In the genomic region with DNA sequence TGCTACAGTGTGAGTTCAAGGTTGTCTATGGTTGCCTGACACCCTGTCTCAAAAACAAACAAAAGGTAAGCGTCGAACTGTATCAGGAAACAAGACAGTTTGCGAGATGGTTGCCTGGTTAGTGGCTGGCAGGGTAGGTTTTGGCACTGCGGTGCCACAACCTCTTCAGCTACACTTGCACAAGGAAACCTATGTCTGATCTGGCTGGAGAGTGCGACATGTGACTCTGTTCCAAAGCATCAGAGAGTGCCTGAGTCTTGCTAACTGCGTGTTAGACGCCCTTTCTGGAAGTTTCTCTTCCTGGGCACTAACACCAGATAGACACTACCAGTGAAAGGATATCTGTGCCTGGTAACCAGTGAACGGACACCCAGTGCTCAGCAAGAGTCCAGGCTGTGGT, we compare ENCODE assay signal across 15 mouse cellular contexts.
DNase-seq lines count a peak whose midpoint lies in the region; ATAC-seq lines count a peak whose summit lies in the region.
"Had no signal": no experiment of that assay in that cellular context is flagged by ENCODE, and none has a peak within 500 bp of the region (broad histone marks: within the 10 kb centered on the region; RNA-seq: fewer than 3 reads in every experiment).

No protein-coding gene starts in this region.

- H3K4me3 ChIP-seq in midbrain, embryonic 11.5 days (ENCODE audit: low read depth, low read length): no peak overlapping the region
- no peak overlapping the region for H3K4me3 ChIP-seq in midbrain, embryonic 14.5 days (replicated peaks; ENCODE audit: low read depth, low read length)
- H3K4me3 ChIP-seq in intestine, embryonic 16.5 days (ENCODE audit: low read length): no peak overlapping the region
- no peak overlapping the region for H3K4me3 ChIP-seq in forebrain, embryonic 15.5 days
- H3K4me3 ChIP-seq: heart, embryonic 12.5 days; layer of hippocampus, adult 2 months had no signal

- no peak overlapping the region for H3K4me2 ChIP-seq in midbrain, embryonic 11.5 days
- no peak overlapping the region for H3K4me2 ChIP-seq in midbrain, embryonic 14.5 days (ENCODE audit: low read length)
- 0 out of 2 replicates have a peak overlapping the region, but pooled peaks have one; percentile 35 for H3K4me2 ChIP-seq in intestine, embryonic 16.5 days (ENCODE audit: low read depth, low read length)
- H3K4me2 ChIP-seq in forebrain, embryonic 15.5 days (replicated peaks): no peak overlapping the region
- H3K4me2 ChIP-seq: heart, embryonic 12.5 days had no signal

- H3K27me3 ChIP-seq in midbrain, embryonic 11.5 days (ENCODE audit: control insufficient read depth, insufficient read depth, low read length): no peaks in the 10 kb centered on the region
- H3K27me3 ChIP-seq in midbrain, embryonic 14.5 days (ENCODE audit: control insufficient read depth, insufficient read depth, low read length): no peaks in the 10 kb centered on the region
- no peaks in the 10 kb centered on the region for H3K27me3 ChIP-seq in intestine, embryonic 16.5 days (replicated peaks; ENCODE audit: control insufficient read depth, insufficient read depth, low read length)
- no peaks in the 10 kb centered on the region for H3K27me3 ChIP-seq in forebrain, embryonic 15.5 days
- H3K27me3 ChIP-seq: heart, embryonic 12.5 days had no signal

- no peaks in the 10 kb centered on the region for H3K9me3 ChIP-seq in midbrain, embryonic 11.5 days (ENCODE audit: control insufficient read depth, low read length)
- no peaks in the 10 kb centered on the region for H3K9me3 ChIP-seq in midbrain, embryonic 14.5 days (ENCODE audit: control insufficient read depth, low read length)
- H3K9me3 ChIP-seq in intestine, embryonic 16.5 days (ENCODE audit: control insufficient read depth, low read length): no peaks in the 10 kb centered on the region
- H3K9me3 ChIP-seq in forebrain, embryonic 15.5 days: no peaks in the 10 kb centered on the region
- H3K9me3 ChIP-seq: forebrain, embryonic 10.5 days; heart, embryonic 12.5 days had no signal

- peaks cover 6% of the 10 kb centered on the region for H3K4me1 ChIP-seq in midbrain, embryonic 11.5 days (ENCODE audit: control insufficient read depth, insufficient read depth, low read length)
- H3K4me1 ChIP-seq in midbrain, embryonic 14.5 days (ENCODE audit: control insufficient read depth, insufficient read depth, low read length): peaks cover 2% of the 10 kb centered on the region
- H3K4me1 ChIP-seq in intestine, embryonic 16.5 days (ENCODE audit: control insufficient read depth, insufficient read depth, low read length): peaks cover 16% of the 10 kb centered on the region
- peaks cover 5% of the 10 kb centered on the region for H3K4me1 ChIP-seq in forebrain, embryonic 15.5 days

- H3K9ac ChIP-seq in midbrain, embryonic 11.5 days (ENCODE audit: low read length): no peak overlapping the region
- no peak overlapping the region for H3K9ac ChIP-seq in midbrain, embryonic 14.5 days (replicated peaks; ENCODE audit: low read length)
- H3K9ac ChIP-seq in intestine, embryonic 16.5 days (ENCODE audit: low read depth, low read length): 0 out of 2 replicates have a peak overlapping the region, but pooled peaks have one; percentile 46
- no peak overlapping the region for H3K9ac ChIP-seq in forebrain, embryonic 15.5 days (replicated peaks)
- H3K9ac ChIP-seq: heart, embryonic 12.5 days had no signal

- peak; percentile 65 for DNase-seq in midbrain, embryonic 11.5 days (ENCODE audit: low spot score, missing footprints)
- DNase-seq in midbrain, embryonic 14.5 days: no peak
- peak; percentile 6 for DNase-seq in lung, postnatal 14 days
- no peak for DNase-seq in adrenal gland, adult 18-20 months (ENCODE audit: low spot score in 2 of 2)
- no peak for DNase-seq in spleen, postnatal 36 days (ENCODE audit: low spot score in 2 of 2)
- DNase-seq: adrenal gland, postnatal 25 days; cerebellum, postnatal 14 days; gastrocnemius, postnatal 25 days; heart, postnatal 36 days; right cerebral cortex, postnatal 14 days had no signal

- no peaks in the 10 kb centered on the region for H3K36me3 ChIP-seq in midbrain, embryonic 11.5 days (ENCODE audit: control insufficient read depth, insufficient read depth, low read length)
- no peaks in the 10 kb centered on the region for H3K36me3 ChIP-seq in midbrain, embryonic 14.5 days (ENCODE audit: control insufficient read depth, insufficient read depth, low read length)
- no peaks in the 10 kb centered on the region for H3K36me3 ChIP-seq in intestine, embryonic 16.5 days (ENCODE audit: control insufficient read depth, insufficient read depth, low read length)
- no peaks in the 10 kb centered on the region for H3K36me3 ChIP-seq in forebrain, embryonic 15.5 days
- H3K36me3 ChIP-seq: forebrain, embryonic 10.5 days; heart, embryonic 12.5 days had no signal

- no peak for ATAC-seq in midbrain, embryonic 11.5 days (ENCODE audit: low FRiP score)
- no peak for ATAC-seq in midbrain, embryonic 14.5 days (ENCODE audit: low FRiP score, low TSS enrichment)
- no peak for ATAC-seq in intestine, embryonic 16.5 days
- ATAC-seq in forebrain, embryonic 15.5 days (replicated peaks): no peak

- no peak overlapping the region for H3K27ac ChIP-seq in midbrain, embryonic 11.5 days (ENCODE audit: low read depth, low read length)
- no peak overlapping the region for H3K27ac ChIP-seq in midbrain, embryonic 14.5 days (replicated peaks; ENCODE audit: low read depth, low read length)
- peak overlapping the region; percentile 95 for H3K27ac ChIP-seq in intestine, embryonic 16.5 days (ENCODE audit: low read length)
- H3K27ac ChIP-seq in forebrain, embryonic 15.5 days (replicated peaks): no peak overlapping the region
- H3K27ac ChIP-seq: layer of hippocampus, adult 2 months had no signal

- 93% methylated on average over 8 of the region's 8 CpGs for WGBS in midbrain, embryonic 11.5 days
- WGBS in midbrain, embryonic 14.5 days: 93% methylated on average over 8 of the region's 8 CpGs
- 84% methylated on average over 8 of the region's 8 CpGs for WGBS in intestine, embryonic 16.5 days
- 91% methylated on average over 8 of the region's 8 CpGs for WGBS in forebrain, embryonic 15.5 days

Comparison
In these comparisons a context has a peak if more than half of its experiments do, and no peak if none do; other contexts are left out.
1. DNase-seq: peak in midbrain, embryonic 11.5 days (single experiment) and lung, postnatal 14 days (single experiment); none in midbrain, embryonic 14.5 days (single experiment), adrenal gland, adult 18-20 months (0 of 2) and spleen, postnatal 36 days (0 of 2).